Mouse (Mus musculus) lung, postnatal 4 days (tissue): Measurements from ENCODE around the gene Arhgef16.
A peak's percentile ranks its signal among the peaks of the same experiment; 100 is the strongest.

Experiments used
- DNase-seq, 2 experiments: peaks; one replicate each; pipeline ENCODE4 v3.0.0; 2021

The Arhgef16 gene

DNA sequence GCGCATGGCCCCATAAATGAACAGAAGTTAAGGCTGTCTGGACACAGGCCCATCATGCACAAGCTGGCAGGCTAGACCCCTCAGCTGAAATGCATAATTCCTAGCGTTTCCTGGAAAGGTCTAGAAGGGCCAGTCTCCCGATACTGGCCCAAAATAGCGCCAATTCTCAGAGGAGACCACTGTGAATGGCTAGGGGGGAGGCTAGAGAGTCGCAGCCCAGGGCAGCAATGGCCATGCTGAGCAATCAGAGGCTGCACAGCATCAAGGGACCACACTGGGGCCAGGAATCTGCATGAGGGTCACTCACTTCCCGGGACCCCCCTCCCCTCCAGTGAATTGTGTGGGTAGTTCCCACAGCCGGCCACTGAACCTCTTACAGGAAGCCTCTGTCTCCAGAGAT is 17.8 kb downstream of the Arhgef16 start:
- no peak for DNase-seq

DNA sequence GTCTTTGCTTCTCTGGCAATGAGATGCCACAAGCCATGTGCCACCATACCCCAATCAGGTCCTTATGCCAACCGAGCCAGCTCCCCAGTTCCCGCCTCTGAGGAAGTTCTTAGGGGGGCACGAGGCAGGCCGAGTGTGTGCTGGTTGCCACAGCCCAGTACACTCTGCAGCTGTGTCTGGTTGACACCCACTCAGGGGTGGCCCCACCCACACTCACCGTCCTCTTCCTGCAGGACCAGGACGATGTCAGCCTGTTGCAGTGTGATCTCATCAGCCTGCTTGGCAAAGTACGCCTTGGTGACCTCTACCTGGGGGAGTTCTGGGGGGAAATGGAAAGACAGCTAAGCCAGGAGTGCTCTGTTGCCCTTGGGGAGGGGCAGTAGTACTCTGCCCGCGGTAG is 22.0 kb downstream of the Arhgef16 start:
- DNase-seq, result no peak

DNA sequence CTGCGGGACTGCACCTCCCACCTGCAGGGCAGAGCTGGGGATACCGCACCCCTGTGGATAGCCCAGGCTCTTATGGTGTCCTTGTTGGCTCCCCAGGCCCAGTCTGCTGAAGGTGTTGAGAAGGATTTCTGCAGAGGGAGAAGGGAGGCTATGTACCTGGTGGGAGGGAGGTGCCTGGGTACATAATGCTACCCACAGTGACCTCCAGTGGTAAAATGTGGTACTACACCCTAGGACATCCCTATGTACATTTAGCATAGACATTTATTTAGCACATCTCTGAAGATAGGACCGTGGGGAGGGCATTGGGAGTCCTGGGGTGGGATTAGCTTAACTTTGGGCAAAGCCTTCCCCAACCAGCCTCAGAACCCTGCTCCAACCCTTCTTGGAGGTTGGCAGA is 28.5 kb downstream of the Arhgef16 start:
- DNase-seq, result peak in 1 of 2 experiments; percentile 49

DNA sequence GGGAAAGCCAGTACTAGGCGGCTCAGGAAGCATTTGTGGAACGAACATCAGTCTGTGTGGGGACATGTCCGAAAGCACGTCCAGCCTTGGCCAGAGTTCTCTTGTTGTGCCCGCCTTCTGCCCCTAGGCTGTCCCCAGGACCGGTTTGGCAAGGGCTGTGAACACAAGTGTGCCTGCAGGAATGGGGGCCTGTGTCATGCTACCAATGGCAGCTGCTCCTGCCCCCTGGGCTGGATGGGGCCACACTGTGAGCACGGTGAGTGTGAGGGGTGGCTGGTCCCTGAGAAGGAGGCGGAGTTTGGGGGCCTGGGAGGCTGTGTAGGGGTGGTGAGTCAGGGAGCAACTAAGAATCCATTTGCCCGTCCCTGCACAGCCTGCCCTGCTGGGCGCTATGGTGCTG is 32.0 kb downstream of the Arhgef16 start:
- DNase-seq, result peak in 1 of 2 experiments; percentile 41

DNA sequence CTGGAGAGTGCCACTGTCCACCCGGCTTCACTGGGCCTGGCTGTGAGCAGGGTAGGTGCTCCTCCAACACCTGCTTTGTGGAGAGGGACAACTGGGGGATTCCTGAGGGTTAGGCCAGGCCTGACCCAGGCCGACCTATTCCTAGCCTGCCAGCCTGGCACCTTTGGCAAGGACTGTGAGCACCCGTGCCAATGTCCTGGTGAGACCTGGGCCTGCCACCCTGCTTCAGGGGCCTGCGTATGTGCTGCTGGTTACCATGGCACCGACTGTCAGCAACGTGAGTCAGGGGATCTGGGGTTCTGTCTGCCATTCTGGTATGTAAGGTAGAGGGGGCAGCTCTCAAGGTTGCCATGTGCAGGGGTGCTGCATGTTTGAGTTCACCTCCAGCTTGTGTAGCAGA is 34.0 kb downstream of the Arhgef16 start:
- no peak for DNase-seq

DNA sequence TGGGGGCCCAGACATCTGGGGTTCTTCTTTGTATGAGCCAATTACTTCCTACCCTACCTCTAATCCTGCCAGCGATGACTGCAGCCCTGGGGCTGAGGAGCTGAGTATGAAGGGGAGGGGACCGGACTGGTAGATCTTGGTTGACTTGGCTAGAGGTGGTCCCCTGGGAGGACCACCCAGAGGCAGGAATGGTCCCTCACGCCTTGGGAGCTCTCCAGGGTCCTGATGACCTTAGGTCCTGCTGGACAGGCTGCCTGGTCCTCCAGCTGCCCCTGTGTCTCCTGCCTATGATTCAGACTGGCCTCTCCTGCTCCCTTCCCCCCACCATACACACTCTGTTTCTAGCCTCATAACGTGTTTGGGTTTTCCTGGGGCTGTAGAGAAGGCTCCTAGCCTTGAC is 39.4 kb downstream of the Arhgef16 start:
- DNase-seq, result no peak

DNA sequence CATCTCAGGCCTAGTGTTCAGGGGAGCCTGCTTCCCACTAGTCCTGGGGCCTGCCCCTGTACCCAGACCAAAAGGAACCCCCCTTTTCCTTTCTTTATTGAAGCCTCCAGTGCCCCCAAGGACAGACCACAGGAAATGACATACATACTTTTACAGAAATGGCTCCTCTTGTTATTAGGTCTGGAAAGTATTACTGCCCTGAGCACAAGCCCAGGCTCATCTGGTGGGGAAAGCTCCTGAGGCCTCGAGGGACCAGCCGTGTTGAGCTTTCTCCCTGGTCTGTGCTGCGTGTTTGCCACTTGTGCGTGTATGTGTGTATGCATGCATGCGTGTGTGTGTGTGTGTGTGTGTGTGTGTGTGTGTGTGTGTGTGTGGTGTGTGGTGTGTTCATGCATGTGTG is 40.7 kb downstream of the Arhgef16 start:
- no peak for DNase-seq

GRCm38 (mm10) chr4:154252537-154253255 is 48.8 kb downstream of the Arhgef16 start:
- no peak for DNase-seq

DNA sequence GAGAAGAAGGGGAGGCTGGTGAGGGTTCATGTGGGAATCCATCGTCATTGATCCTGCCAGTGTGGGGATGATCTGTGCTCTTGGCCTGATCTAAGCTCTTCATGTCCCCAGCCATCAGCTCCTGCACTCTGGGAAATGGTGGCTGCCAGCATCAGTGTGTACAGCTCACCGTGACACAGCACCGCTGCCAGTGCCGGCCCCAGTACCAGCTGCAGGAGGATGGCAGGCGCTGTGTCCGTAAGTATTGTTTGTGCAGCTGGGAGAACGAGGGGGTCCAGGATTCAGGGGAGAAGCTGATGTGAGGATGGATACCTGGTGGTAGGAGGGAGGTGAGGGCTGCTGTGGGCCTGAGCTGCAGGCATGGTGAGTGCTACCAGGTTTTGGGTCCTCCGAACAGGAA is 52.2 kb downstream of the Arhgef16 start:
- DNase-seq, result no peak

GRCm38 (mm10) chr4:154248092-154248805 is 53.2 kb downstream of the Arhgef16 start:
- no peak for DNase-seq

- DNase-seq, result peak in 1 of 2 experiments; percentile 47
Observed at GRCm38 (mm10) chr4:154247207-154248091, 54.0 kb downstream of the Arhgef16 start.

- peak; percentile 82 to 89 for DNase-seq
Observed at GRCm38 (mm10) chr4:154246115-154247040, 55.1 kb downstream of the Arhgef16 start.

GRCm38 (mm10) chr4:154245342-154245741 is 56.1 kb downstream of the Arhgef16 start:
- DNase-seq, result no peak

GRCm38 (mm10) chr4:154240608-154241007 is 60.9 kb downstream of the Arhgef16 start:
- no peak for DNase-seq

DNA sequence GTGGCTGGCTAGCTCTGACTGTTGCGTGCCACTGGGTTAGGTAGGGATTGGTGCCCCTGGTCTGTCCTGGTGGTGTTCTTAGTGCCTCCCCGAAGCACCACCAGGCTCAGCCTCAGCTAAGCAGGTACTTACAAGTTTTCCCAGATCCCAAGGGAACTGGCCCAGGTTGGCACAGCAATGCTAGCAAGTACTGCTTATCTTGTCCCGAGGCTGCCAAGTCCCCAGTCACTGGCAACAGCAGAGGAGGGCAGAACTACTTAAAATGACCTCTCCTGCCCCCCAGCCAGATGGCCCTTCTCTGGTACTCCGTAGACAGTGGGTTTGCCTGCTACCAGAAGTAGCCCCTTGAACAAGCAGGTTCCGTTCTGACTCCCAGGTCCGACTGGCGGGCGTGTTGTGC is 62.3 kb downstream of the Arhgef16 start:
- DNase-seq, result no peak

DNA sequence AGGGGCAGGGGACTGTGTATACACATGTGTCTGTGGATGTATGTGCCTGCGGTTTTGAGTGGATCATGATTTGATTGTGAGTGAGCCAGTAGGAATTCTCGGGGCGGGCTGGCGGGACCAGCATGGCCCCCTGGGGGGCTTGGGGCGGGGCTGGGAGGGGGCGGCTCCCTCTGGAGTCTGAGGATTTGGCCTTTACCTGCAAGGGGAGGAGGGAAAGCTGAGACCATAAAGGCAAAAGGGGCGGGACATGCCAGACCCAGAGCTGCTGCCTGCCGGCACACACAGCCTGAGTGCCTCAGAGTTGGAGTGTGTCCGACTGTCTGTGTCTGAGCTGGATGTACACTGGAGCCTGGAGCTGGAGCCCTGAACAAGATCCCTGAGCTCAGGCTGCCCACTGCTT is 64.2 kb downstream of the Arhgef16 start:
- DNase-seq, result no peak

DNA sequence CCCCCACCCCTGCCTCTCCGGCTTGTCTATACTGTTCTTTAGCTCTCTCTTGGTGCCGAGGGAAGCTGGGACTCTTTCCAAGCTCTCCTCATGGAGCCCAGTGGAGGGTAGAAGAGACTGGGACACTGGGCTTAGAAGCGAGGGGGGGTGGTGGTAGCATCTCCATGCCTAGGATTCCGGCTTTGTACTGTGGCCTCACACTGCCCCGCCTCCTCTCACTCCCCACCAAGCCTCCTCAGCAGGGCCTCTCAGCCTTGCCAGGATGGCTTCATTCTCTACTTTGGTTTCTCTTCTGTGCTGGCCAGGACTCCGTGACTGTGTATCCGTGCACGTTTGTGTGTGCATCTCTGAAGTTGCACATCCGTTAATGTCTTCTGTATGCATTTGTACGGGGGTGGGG is 64.6 kb downstream of the Arhgef16 start:
- DNase-seq, result no peak

GRCm38 (mm10) chr4:154236001-154236400 is 65.5 kb downstream of the Arhgef16 start:
- no peak for DNase-seq

DNA sequence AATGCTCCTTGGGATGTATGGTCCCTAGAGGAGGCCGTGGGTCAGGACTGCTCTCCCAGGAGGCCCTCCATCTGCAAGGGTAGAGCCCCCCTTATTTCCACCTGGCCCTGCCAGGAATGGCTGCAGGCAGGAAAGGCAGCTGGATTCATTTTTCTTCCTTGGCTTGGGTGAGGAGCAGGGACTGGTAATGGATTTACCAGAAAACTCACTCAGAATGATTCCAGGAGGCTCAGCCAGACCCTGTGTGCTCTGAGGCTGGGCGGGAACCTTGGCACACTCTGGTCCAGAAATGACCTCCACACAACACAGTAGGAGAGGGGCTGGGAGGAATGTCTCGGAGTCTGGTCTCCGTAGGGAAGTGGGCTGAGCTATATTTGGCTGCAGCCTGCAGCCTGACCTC is 69.2 kb downstream of the Arhgef16 start:
- DNase-seq, result no peak

GRCm38 (mm10) chr4:154231380-154231779 is 70.1 kb downstream of the Arhgef16 start:
- DNase-seq, result no peak

DNA sequence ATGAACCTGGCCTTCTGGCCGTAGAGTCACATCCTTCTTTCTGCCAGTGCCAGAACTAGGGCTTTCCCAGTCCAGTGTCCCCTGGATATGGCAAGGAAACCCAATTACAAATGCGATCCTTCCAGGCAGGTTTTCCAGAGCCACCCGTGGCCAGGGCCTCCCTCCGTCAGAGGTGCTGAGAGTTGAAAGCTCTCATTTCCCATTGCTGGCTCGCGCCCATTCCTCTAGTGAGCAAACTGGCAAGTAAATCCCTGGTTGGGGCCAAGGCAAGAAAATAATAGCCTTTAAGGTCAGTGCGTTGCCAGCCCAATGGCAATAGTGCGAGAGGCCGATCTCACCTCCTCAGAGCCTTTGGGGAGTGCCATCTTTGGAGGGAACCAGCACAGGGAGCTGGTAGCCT is 71.9 kb downstream of the Arhgef16 start:
- no peak for DNase-seq
